Mouse (Mus musculus): ENCODE measurements around the gene Gck. TPM values are rescaled to one million over a fixed set of nuclear protein-coding genes. Genes with fewer than 3 reads are reported as not detected.

The Gck gene
- polyA plus RNA-seq, 1 experiment: not detected

GRCm38 (mm10) chr11:5852314-5852713 is 97.6 kb downstream of the Gck start:
- H3K27ac ChIP-seq (ENCODE audit: insufficient read depth, low read length): no peak overlapping the region
- TF ChIP-seq CTCF (IDR thresholded peaks at IDR 0.05; ENCODE audit: low read depth, low read length) (no peak), POLR2A (IDR thresholded peaks at IDR 0.05; ENCODE audit: insufficient read depth, low read length) (no peak)
- peaks cover 2% of the 10 kb centered on the region for H3K4me1 ChIP-seq (ENCODE audit: control insufficient read depth, insufficient read depth, low read length)
- no peak overlapping the region for H3K9ac ChIP-seq (ENCODE audit: low read depth, poor library complexity, severe bottlenecking)
- no peaks in the 10 kb centered on the region for H3K36me3 ChIP-seq (ENCODE audit: control insufficient read depth, insufficient read depth, low read length, poor library complexity, severe bottlenecking)
- H3K27me3 ChIP-seq (ENCODE audit: control insufficient read depth, insufficient read depth, low read length, poor library complexity, severe bottlenecking): no peaks in the 10 kb centered on the region
- no peak overlapping the region for H3K4me3 ChIP-seq (ENCODE audit: low read depth, low read length)
- no peaks in the 10 kb centered on the region for H3K9me3 ChIP-seq (replicated peaks; ENCODE audit: control insufficient read depth, insufficient read depth, low read length, poor library complexity, severe bottlenecking)

DNA sequence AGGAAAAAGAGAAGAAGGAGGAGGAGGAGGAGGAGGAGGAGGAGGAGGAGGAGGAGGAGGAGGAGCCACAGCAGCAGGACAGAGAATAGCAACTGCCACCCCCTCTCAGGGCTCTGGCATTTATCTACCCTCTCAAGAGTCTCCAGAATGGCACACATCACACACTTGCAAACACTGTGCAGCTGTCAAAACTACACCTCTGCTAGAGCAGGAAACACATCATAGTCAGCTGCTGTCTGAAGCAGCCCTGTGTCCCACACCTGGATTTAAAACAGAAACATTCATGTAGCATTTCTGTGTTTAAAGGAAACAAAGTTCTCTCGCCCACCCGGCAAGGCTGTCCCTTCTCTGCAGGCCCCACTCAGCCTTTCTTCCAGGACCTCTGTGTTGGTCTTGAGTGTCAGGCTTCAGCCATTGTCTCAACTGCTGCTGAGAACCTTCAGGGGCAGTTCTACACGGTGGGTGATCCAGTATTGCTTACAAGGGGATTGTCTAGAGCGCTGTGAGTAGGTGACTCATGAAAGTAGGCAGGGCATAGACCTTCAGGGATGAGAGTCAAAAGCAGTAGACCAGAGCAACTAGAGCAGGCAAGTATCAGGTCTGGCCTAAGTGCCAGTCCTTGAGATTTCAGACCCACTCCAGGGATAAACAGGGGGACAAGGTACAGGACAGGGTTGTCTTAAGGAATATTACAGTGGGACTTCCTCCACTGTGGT is 98.7 kb downstream of the Gck start:
- no peaks in the 10 kb centered on the region for H3K36me3 ChIP-seq (ENCODE audit: control insufficient read depth, insufficient read depth, low read length, poor library complexity, severe bottlenecking)
- H3K4me1 ChIP-seq (ENCODE audit: control insufficient read depth, insufficient read depth, low read length): peaks cover 2% of the 10 kb centered on the region
- H3K9me3 ChIP-seq (replicated peaks; ENCODE audit: control insufficient read depth, insufficient read depth, low read length, poor library complexity, severe bottlenecking): no peaks in the 10 kb centered on the region
- H3K27me3 ChIP-seq (ENCODE audit: control insufficient read depth, insufficient read depth, low read length, poor library complexity, severe bottlenecking): no peaks in the 10 kb centered on the region
- H3K4me3 ChIP-seq (ENCODE audit: low read depth, low read length): no peak overlapping the region
- TF ChIP-seq CTCF (IDR thresholded peaks at IDR 0.05; ENCODE audit: low read depth, low read length) (no peak), POLR2A (IDR thresholded peaks at IDR 0.05; ENCODE audit: insufficient read depth, low read length) (no peak), EP300 (IDR thresholded peaks at IDR 0.05; ENCODE audit: insufficient read depth, low read depth, low read length) (no peak)
- H3K27ac ChIP-seq (ENCODE audit: insufficient read depth, low read length): no peak overlapping the region
- no peak overlapping the region for H3K9ac ChIP-seq (ENCODE audit: low read depth, poor library complexity, severe bottlenecking)

Other genes starting within 250 kb of the Gck start
- 61.8 and 69.3 TPM in 2 replicates for gene Mrps24, start 234.4 kb downstream of the Gck start, polyA plus RNA-seq (2011; ENCODE audit: insufficient read depth, insufficient read length, low read depth, missing spikeins)
- gene Urgcp, start 187.7 kb downstream of the Gck start, polyA plus RNA-seq (2011; ENCODE audit: insufficient read depth, insufficient read length, low read depth, missing spikeins): 10.6 and 11.7 TPM in 2 replicates
- gene Dbnl, start 161.6 kb downstream of the Gck start, polyA plus RNA-seq (2011; ENCODE audit: insufficient read depth, insufficient read length, low read depth, missing spikeins): 27.4 and 33.4 TPM in 2 replicates
- 1.6 and 2.2 TPM in 2 replicates for gene Pgam2, start 146.3 kb downstream of the Gck start, polyA plus RNA-seq (2011; ENCODE audit: insufficient read depth, insufficient read length, low read depth, missing spikeins)
- 9.3 and 9.9 TPM in 2 replicates for gene Polm, start 112.1 kb downstream of the Gck start, polyA plus RNA-seq (2011; ENCODE audit: insufficient read depth, insufficient read length, low read depth, missing spikeins)
- 4.9 and 5.5 TPM in 2 replicates for gene Aebp1, start 88.1 kb downstream of the Gck start, polyA plus RNA-seq (2011; ENCODE audit: insufficient read depth, insufficient read length, low read depth, missing spikeins)
- gene Pold2, start 71.8 kb downstream of the Gck start, polyA plus RNA-seq (2011; ENCODE audit: insufficient read depth, insufficient read length, low read depth, missing spikeins): 127 and 175 TPM in 2 replicates
- gene Myl7, start 51.3 kb downstream of the Gck start, polyA plus RNA-seq (2011; ENCODE audit: insufficient read depth, insufficient read length, low read depth, missing spikeins): 1.4 TPM in 1 of 2 replicates, not detected in the other
- 53.7 and 60.3 TPM in 2 replicates for gene Ykt6, start 5.6 kb upstream of the Gck start, polyA plus RNA-seq (2011; ENCODE audit: insufficient read depth, insufficient read length, low read depth, missing spikeins)
- gene Camk2b, start 116.3 kb upstream of the Gck start, polyA plus RNA-seq (2011; ENCODE audit: insufficient read depth, insufficient read length, low read depth, missing spikeins): 8.9 and 12.8 TPM in 2 replicates
- 0.41 and 0.49 TPM in 2 replicates for gene A730071L15Rik, start 249.9 kb upstream of the Gck start, polyA plus RNA-seq (2011; ENCODE audit: insufficient read depth, insufficient read length, low read depth, missing spikeins)

Measured in ES-Bruce4 (cell line).